Mouse (Mus musculus) left cerebral cortex, postnatal 14 days (tissue): Measurements from ENCODE around the gene Psen1. TPM values are rescaled to one million over a fixed set of nuclear protein-coding genes. Genes with fewer than 3 reads are reported as not detected.

Source experiments
- DNase-seq, 2 experiments: peaks; one replicate each; pipeline ENCODE4 v3.0.0; 2021 to 2022; ENCODE audit warnings: low spot score in 2 of 2, mixed read lengths in 1 of 2
- intact Hi-C: fragments of 180-260 bp; cut with DNase I; formaldehyde crosslinking; loops from one replicate; pipeline ENCODE4 v1.15.1; 2025
- total RNA-seq, 2 experiments: library from RNA; stranded (reverse); gene quantifications; 2 replicates each; pipeline ENCODE4 v1.2.3; 2021

Psen1 gene
- total RNA-seq, 2 experiments from 2014 or later: 61.9 to 63.5 TPM

DNA sequence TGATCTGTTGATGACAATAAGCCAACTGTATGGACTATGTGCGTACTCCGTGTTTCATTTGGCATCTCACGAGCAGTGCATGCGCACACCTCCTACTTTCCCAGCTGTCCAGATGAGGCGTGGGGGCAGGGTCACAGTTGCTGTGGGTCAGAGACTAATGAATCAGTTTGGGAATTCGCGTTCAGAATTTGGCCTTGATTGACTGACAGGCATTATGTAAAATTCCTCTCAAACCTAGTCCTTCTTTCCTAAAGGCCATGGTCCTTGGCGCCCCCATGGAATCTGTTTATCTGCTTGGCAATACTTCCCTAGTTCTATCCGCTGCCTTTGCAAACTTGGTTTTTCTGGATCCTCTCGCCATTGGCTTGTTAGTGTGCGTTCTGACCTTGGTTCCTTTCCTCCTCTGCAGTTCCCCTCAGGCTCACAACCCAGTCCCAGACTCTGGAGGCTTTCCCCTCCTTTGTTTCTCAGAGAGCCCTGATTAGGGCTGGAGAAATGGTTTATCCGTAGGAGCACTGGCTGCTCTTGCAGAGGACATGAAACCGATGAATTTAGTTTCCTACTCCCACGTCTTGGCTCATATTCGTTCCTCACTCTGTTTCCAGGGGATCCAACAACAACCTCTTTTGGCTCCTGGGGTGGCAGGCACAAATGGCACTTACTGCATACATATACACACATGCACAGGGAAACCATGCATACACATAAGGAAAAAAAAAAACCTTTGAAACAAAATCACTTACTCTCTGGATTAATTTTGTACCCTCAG lies 28.6 kb downstream of the Psen1 start:
- DNase-seq: peak; percentile 27 to 61
- intact Hi-C loops: loop anchor here (10.0 kb wide), 2 partner anchors 238 to 338 kb away; partner anchors contain the start of genes Acot3 and Riox1

DNA sequence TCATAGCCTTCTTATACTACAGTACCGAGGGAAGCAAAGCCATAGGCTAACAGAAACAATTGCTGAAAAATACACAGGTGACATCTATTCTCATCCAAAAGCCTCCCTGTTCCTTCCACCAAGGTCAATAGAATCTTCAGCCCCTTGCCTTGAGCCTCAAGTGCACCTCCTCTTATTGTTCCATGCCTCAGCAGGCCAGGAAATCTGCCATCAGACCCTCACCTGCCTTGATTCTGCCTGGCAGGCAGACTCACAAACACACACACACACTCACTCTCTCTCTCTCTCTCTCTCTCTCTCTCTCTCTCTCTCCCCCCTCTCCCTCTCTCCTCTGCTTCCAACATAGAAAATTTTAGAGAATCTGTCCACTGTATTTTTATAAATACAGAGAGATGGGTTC lies 31.5 kb downstream of the Psen1 start:
- intact Hi-C loops: loop anchor here (10.0 kb wide), 2 partner anchors 235 to 335 kb away; partner anchors contain the start of genes Acot3 and Riox1
- no peak for DNase-seq

DNA sequence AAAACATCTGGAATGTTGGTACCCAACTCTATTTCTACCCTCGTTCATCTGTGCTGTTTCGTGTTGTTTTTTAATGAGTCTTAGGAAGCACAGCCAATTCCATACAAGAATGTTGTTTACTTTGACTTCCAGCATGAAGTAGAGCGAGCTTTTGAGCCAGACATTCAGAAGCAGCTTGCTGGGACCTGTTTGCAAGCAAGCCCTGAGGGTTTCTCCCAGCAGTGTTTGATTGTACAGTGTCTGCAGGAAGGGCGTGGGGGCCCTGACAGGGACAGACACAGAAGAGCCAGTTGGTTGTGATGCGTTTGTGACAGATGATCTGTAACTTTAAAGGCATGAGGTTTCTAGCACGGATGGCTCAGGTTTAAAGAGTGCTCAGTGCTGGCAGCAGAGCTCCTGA lies 33.3 kb downstream of the Psen1 start:
- intact Hi-C loops: no loop called here
- DNase-seq: no peak

DNA sequence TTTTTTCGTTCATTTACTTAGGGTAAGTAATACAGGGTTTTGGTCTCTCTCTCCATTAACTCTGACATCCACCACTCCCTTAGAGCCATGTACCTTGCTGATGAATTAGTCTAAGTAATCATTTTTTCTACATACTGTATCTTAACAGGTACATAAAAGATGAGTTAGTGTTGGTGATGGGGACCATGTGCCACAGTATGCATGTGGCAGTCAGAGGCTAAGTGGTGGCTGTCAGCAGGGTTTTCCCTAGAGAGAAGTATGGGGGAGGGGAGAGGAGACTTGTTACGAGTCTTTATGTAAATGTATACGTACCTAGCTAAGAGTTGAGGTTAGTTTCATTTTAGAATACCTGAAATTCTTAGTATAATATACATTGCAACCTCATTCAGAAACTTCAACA lies 35.1 kb downstream of the Psen1 start:
- no peak for DNase-seq
- intact Hi-C loops: no loop called here

DNA sequence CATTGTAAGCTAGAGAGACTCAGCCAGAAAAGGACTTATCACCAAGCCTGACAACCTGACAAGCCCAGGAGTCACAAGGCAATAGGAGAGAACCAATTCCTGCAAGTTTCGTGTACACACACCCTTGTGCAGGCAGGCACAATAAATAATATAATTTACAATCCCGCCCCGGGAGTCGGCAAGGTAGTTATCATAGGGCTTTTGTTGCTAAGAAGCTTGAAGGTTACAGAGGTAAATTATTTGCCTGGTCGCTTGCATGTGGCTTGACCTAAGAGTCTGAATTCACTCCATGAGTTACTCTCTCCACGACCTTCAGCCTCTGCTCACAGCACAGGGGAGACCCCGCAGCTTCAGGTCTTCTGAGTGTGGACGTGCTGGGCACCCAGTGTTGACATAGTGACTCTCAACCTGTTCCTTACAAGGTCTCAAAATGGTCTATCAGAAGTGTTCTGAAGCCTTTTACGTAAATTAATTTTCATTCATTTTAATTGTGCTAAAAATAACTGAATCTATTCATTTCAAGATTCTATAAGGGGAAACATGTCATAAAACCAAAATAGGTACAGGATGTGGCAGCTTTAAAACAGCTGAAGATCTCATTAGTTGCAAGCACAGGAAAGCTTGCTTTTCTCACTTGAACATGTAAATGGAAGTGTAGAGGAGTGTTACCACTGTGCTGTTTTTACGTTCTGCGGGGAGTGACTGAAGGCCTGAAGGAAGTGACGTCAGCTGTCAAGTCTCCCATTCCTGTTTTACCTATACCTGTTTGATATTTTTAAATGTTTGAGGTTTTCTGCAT lies 38.8 kb downstream of the Psen1 start:
- peak in 1 of 2 experiments; percentile 15 for DNase-seq
- intact Hi-C loops: no loop called here

DNA sequence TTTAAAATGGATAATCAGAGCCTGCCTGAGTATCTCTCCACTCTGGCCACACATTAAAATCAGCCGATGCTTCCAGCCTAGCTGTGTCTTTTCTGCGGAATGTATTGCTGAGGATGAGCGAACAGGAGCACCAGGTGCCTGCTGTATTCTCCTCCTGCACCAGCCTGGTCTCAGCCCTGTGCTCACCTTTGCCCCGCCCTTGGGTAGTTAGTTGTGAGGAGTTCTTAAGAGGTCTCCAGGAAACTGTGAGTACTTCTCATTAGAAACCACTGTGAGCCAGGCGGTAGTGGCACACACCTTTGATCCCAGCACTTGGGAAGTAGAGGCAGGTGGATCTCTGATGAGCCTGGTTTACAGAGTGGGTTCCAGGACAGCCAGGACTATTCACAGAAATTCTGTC lies 44.3 kb downstream of the Psen1 start:
- DNase-seq: no peak
- intact Hi-C loops: no loop called here

DNA sequence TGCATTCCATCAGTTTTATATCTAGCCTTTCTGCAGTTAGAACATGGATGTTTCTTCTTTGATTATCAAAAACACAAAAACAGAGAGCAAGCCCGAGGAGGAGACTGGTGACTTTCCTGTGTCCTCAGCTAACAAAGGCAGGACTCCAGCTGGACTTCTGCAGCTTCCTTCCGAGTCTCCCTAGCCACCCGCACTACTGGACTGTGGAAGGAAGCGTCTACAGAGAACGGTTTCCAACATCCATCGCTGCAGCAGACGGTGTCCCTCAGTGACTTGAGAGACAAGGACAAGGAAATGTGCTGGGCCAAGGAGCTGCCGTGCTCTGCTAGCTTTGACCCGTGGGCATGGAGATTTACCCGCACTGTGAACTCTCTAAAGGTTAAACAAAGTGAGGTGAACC lies 46.1 kb downstream of the Psen1 start:
- intact Hi-C loops: no loop called here

DNA sequence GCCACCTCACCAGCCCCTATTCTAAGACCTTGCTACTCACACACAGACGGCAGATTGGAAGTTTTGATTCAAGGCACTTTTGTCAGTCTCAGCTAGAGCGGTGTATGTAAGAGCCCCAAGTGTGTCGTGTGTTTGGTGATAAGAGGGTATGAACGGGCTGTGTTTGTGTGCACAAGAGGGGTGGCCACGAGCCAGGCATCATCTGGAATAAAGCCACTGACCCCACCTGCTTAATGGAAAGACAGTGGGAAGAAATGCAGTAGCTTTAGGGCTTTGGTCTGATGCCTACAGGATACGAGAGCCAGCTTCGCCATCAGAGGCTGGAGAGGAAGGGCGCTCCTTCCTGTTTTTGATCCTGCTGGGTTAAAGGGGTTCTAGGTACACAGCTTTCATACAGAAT lies 48.3 kb downstream of the Psen1 start:
- DNase-seq: no peak
- intact Hi-C loops: no loop called here

More for the DNA sequence above, 46.1 kb downstream of the Psen1 start:
- no peak for DNase-seq

DNA sequence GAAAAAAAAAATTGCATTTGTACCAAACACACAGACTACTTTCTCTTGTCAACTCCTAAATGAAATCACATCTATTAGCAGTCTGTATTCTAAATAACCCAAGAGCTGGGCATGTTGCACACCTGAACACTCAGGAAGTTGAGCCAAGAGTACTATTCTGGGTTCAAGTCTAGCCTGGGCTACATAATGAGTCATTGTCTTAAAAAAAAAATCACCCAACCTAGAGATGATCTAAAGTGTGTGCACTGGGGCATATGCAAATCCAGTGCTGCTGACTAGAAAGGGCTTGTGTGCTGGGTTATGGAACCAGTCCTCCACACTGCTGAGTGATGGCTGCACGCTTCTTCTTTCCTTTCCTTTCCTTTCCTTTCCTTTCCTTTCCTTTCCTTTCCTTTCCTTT lies 50.7 kb downstream of the Psen1 start:
- intact Hi-C loops: no loop called here
- no peak for DNase-seq

DNA sequence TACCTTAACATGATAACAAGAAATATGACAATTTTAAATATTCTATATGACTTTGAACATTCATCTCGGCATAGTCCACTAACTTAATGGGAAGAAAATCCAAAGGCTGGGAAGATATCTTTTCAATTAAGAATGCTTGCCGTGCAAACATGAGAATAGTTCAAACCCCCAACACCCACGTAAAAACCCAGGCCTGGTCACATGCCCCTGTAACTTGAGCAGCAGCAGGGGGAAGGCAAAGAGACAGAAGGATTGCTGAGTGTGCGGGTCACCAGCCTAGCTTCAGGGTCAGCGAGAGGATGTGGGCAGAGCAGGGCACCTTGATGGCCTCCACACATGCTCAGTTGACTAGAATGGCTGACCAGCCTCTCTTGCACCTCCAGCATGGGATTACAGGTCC lies 53.8 kb downstream of the Psen1 start:
- DNase-seq: no peak
- intact Hi-C loops: no loop called here

DNA sequence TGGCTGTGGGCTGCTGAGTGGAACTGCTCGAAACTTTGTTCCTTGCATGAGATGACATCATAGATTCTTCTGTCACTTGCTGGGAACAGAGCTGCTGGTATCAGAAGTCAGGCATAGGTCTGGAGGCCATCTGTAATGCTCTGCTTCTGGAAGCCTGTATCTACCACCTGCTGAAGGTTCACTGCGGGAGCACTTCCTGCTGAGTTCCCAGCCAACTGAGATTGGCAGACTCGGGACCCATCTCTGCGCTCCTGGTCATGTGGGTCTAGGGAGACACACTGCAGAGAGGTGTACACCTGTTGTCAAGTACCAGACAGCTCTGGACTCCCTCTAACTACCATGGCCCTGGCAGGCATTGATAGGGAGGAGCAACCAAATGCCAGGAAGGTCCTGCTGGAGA lies 54.9 kb downstream of the Psen1 start:
- DNase-seq: no peak

DNA sequence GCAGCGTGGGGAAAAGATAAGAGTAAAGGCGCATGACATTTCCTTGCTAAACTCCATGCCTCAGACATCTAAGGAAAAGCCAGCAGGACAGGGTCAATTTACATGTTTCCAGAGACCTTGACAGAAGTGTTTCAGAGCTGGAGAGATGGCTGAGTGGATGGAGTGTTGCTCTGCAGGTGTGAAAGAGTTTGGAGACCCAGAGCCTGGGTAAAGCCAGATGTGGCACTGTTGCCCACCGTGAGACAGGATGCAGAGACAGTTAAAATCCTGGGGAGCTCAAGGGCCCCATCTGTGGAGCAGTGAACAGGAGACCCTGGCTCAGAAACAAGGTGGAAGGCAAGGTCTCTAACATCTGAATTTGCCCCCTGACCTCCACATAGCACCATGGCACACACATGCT lies 55.8 kb downstream of the Psen1 start:
- DNase-seq: no peak
- intact Hi-C loops: no loop called here

More for the DNA sequence above, 54.9 kb downstream of the Psen1 start:
- intact Hi-C loops: no loop called here

DNA sequence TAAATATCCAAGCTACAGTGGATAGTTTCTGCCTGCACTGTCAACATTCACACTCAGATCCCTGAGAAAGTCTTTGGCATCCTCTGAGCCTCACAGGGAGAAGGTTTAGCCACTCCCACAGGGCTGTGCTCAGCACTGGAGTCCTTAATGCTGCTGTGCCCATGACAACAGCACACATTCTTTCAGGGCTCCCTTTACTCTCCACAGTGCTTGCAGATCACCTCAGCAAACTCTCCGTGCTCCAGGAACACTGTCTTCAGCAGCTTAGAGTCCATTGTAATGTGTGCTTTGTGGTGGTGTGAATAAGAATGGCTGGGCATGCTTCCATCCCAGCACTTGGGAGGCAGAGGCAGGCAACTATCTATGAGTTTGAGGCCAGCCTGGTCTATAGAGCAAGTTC lies 61.2 kb downstream of the Psen1 start:
- intact Hi-C loops: no loop called here
- DNase-seq: no peak

DNA sequence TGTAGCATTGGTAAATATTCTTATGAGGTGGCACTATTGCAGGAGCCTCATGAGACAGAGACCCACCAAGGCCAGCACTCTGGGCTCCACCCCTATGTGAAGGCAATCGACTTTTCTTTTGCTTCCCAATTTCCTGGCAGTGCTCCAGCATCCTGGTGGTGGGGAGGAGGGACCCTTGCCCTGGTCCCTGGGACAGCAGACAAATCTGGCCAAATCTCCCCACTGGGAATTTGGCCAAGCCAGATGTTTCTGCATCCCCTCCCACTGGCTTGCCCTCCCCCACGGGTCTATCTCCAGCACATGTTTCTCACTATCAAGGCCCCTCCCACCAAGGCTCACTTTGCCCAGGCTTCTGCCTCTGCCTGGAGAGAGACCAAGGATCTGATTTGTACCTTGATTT lies 64.5 kb downstream of the Psen1 start:
- intact Hi-C loops: no loop called here
- no peak for DNase-seq

DNA sequence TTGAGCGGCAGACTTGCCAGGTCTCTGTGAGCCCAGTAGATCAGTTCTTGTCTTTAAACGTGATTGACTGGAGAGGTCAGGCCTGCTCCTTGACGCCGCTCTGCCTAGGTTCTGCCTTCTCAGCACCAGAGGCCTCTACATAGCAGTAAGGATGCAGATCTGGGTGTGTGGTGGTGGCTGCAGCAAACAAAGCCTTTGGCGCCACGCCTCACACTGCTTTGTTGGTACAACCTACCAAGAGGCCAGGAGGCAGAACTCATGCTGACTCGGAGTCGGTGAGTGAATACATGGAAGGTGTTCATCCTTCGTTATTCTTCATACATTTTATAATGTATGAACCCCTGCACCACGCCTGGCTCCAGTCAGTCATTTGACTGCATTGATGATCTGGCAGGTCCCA lies 70.8 kb downstream of the Psen1 start:
- DNase-seq: no peak
- intact Hi-C loops: no loop called here

DNA sequence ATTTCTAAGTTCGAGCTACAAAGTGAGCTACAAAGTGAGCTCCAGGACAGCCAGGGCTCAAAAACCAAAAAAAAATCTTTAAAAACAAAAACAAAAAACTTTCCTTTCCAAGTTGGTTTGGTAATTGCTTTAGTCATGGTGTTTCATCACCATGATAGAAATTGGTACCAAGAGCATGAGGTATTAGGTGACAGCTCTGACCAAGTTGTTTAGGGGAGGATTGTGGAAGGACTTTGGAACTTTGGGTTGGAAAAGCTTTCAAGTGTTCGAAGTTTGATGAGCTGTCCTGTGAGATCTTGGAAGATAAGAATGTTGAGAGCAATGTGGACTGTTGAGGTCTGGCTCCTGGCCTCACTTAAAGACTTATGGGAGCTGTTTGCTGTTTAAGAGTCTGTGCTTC lies 72.2 kb downstream of the Psen1 start:
- intact Hi-C loops: no loop called here
- no peak for DNase-seq

DNA sequence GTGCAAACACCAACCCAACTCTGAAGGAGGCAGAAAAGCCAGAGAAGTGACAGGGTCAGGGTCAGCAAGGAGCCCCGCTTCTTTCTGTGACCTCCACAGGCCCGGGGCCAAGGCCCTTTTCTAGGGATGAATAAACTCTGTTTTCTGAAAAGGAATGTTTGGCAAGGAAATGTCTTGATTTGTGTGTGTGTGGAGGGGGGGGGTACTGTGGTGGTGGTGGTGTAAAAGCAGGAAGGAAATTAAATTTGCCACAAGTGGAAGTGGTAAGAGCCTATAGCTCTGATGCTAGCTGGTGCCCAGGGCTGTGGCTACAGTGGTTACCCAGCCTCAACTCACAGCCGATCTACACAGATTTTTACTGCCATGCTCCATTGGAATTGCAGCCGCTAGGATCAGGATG lies 74.8 kb downstream of the Psen1 start:
- no peak for DNase-seq
- intact Hi-C loops: no loop called here

DNA sequence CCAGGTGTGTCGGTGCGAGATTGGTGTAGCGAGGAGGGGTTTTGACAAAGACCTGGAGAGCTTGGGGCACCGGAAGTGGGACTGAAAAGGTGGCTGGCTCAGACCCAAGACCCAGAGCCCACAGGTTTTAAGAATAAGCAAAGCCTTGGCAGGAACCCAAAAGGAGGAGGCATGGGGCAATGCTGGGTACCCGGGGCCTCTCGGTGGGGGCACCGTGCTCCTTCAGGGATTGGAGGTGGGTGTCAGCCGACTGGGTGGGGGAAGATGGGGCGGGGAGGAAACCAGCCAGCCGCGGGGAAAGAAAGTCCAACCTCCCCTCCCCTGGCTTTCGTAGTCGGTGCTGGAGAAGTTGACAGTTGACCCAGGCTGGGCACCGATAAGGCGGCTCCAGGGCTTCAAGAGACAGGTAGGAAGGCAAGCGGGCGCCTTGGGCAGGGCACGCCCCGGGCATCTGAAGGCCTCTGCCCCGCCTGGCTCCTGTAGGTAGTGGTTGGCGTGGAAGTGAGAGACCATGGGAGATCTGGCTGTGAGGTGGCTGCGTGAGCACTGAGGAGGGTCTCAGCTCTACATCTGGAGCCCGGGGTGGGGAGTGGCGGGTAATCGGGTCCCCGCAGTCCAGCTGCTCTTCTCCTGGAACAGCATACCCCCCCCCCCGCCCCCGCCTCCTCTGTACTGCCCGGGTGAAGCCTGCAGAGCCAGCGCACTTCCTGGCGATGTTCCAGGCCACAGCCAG lies 75.5 kb downstream of the Psen1 start, which contains the start of gene Papln:
TSS of gene Papln (plus strand) at position 324 of the 733 bp plus-strand sequence.
- DNase-seq: peak in 1 of 2 experiments; percentile 35
- intact Hi-C loops: no loop called here

DNA sequence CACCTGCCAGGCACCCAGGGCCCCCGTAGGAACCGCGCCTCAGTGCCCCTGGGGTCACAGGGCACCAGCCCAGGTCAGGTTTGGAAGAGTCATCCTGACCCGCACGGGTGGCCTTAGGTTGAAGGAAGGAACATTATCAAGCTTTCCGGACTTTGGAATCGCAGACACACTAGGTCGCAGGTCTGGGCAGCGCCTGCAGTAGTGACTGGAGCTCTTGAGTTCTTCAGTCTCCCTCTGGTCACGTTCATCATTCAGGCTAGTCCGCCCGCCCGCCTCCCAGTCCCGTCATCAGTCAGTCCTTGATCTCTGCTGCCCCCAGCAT lies 76.1 kb downstream of the Psen1 start:
- DNase-seq: no peak
- intact Hi-C loops: no loop called here

DNA sequence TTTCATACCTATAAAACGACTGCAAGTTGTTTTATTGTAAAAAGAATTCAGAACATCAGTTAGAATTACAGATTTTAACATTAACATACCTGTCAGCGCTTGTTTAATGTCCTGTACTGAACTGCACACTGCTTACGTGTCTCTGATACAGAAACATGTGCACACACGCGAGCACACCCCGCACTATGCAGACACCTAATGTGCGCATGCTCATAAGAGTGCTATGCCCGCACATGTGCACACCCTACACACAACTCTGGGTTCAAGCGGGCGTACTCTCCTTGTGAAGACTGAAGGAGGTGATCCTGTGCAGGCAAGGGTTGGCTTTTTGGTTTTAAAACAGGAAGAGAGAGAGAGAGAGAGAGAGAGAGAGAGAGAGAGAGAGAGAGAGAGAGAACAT lies 76.6 kb downstream of the Psen1 start:
- intact Hi-C loops: no loop called here

More for the DNA sequence above, 76.6 kb downstream of the Psen1 start:
- DNase-seq: no peak
